Mouse (Mus musculus) heart, postnatal 0 days (tissue): ENCODE data around the gene Prr5l.

Experiments
- CTCF ChIP-seq: IDR thresholded peaks from 2 replicates; pipeline ENCODE4 v1.5.1; 2016; ENCODE audit warnings: antibody characterized with exemption, control low read depth, low read depth
- EP300 ChIP-seq: IDR thresholded peaks from 2 replicates; pipeline ENCODE4 v1.6.1; 2016; ENCODE audit warnings: antibody characterized with exemption, low read depth

DNA sequence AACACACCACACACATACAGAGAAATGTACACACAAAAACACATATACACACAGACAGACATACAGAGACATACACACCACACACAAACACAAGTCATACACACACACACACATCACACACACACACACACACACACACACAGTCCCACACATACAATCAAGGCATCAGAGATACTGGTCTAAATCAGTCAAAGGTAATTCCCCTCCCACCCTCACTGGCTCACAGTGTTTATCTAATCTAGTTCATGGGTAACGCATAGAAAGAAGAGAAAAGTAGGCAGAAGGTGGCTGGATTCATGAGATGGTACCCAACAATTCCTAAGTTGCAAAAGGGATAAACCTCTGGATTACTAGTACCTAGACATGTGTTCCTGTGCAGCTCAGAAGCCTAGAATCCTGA lies 120.9 kb downstream of the Prr5l start:
- TF ChIP-seq CTCF, result no peak
- TF ChIP-seq EP300, result no peak
